Mouse (Mus musculus): ENCODE results near the gene Procr. TPM values are rescaled to one million over a fixed set of nuclear protein-coding genes. Genes with fewer than 3 reads are reported as not detected.

Gene Procr
- polyA plus RNA-seq, 1 experiment = 4.4 TPM

DNA sequence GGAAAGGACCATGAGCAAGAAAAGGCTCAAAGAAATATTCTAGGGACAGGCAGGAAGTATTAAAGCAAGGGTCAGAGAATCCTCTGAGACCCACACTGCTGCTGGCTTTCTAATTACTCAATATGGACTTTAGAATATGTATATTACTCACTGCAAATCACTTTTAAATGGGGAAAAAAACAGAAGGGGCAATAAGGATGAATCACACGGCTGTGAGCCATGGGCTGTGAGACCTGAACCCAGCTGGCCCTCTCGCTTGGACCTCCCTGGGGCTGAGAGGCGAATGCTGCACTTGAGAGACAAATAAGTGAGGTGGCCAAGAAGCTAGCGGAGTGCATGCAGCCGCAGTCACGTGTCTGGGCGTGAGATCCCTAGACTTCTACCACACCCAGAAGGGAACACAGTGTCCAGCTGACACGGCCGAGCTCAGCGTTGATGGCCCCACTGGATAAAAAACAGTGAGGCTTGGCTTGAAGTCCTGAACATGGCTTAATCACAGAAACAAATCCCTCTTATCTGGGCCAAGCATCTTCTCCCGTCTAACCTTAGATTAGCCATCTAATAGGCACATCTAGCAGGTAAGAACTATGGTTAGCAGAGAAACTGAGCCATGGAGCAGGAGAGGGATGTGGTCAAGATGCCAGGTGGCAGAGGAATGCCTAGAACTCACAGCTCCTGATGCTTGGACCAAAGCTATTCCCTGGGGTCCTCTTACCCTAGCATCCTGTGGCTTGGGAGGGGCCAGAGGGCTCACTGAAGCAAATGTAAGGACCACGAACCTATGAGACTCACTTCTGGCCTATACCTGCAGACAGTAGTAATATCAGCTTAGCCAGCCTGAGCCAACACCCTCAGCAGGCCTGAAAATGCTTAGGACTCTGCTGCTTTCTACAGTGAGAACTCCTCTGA lies 33.6 kb upstream of the Procr start:
- no peaks in the 10 kb centered on the region for H3K79me2 ChIP-seq (ENCODE audit: control insufficient read depth, insufficient read depth)
- H3K36me3 ChIP-seq (ENCODE audit: control insufficient read depth, insufficient read depth) = peaks cover 33% of the 10 kb centered on the region
- TF ChIP-seq MYOD1 (IDR thresholded peaks at IDR 0.05; ENCODE audit: control insufficient read depth, insufficient read length, low read depth) (no peak), USF1 (IDR thresholded peaks at IDR 0.05; ENCODE audit: low read depth) (no peak), CEBPB (IDR thresholded peaks at IDR 0.05; ENCODE audit: low read depth) (no peak), MAX (IDR thresholded peaks at IDR 0.05) (no peak), MYOG (IDR thresholded peaks at IDR 0.05; ENCODE audit: control insufficient read depth, extremely low read depth, insufficient read length) (no peak), CTCF (IDR thresholded peaks at IDR 0.05; ENCODE audit: control insufficient read depth, insufficient read depth, insufficient read length) (no peak), FOSL1 (IDR thresholded peaks at IDR 0.05; ENCODE audit: insufficient read depth, low read length, poor library complexity, severe bottlenecking) (no peak)
- H3ac ChIP-seq (ENCODE audit: control insufficient read depth, insufficient read length, low read depth) = no peak overlapping the region
- no peak overlapping the region for H3K4me3 ChIP-seq (ENCODE audit: insufficient read depth, poor library complexity, severe bottlenecking)
- no peaks in the 10 kb centered on the region for H3K79me3 ChIP-seq (ENCODE audit: low read depth)
- no peaks in the 10 kb centered on the region for H3K27me3 ChIP-seq (ENCODE audit: control insufficient read depth, insufficient read depth, insufficient read length)

GRCm38 (mm10) chr2:155720585-155720984 lies 30.3 kb upstream of the Procr start:
- Histone ChIP-seq H3ac (ENCODE audit: control insufficient read depth, insufficient read length, low read depth) (no peak overlapping the region), H3K4me3 (ENCODE audit: insufficient read depth, poor library complexity, severe bottlenecking) (no peak overlapping the region), H3K27me3 (ENCODE audit: control insufficient read depth, insufficient read depth, insufficient read length) (no peaks in the 10 kb centered on the region), H3K79me3 (ENCODE audit: low read depth) (no peaks in the 10 kb centered on the region), H3K36me3 (ENCODE audit: control insufficient read depth, insufficient read depth) (peaks cover 22% of the 10 kb centered on the region), H3K79me2 (ENCODE audit: control insufficient read depth, insufficient read depth) (no peaks in the 10 kb centered on the region)
- TF ChIP-seq CEBPB (IDR thresholded peaks at IDR 0.05; ENCODE audit: low read depth) (no peak), USF1 (IDR thresholded peaks at IDR 0.05; ENCODE audit: low read depth) (no peak), MYOD1 (IDR thresholded peaks at IDR 0.05; ENCODE audit: control insufficient read depth, insufficient read length, low read depth) (no peak), MAX (IDR thresholded peaks at IDR 0.05) (no peak), CTCF (IDR thresholded peaks at IDR 0.05; ENCODE audit: control insufficient read depth, insufficient read depth, insufficient read length) (no peak), MYOG (IDR thresholded peaks at IDR 0.05; ENCODE audit: control insufficient read depth, extremely low read depth, insufficient read length) (no peak), FOSL1 (IDR thresholded peaks at IDR 0.05; ENCODE audit: insufficient read depth, low read length, poor library complexity, severe bottlenecking) (no peak)

DNA sequence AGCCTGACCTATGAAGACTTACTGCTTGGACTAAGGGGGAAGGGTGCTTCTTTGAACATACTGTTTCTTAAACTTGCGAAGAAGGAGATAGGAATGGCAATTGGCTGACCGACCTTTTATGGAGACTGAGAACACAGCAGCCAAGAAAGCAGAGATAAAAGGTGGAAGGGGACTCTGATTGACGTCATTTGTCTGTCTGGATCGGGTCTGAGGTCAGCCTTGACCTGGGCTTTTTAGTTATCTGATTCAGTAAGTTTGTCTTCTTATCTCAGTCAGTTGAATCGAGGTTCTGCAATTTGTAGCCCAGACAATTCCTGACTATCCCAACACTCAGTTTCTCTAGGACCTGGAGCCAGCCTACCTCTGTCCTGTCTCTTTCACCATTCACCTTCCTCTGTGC lies 26.9 kb upstream of the Procr start:
- Histone ChIP-seq H3K27me3 (ENCODE audit: control insufficient read depth, insufficient read depth, insufficient read length) (no peaks in the 10 kb centered on the region), H3K4me3 (ENCODE audit: insufficient read depth, poor library complexity, severe bottlenecking) (no peak overlapping the region), H3K36me3 (ENCODE audit: control insufficient read depth, insufficient read depth) (peaks cover 12% of the 10 kb centered on the region), H3K79me2 (ENCODE audit: control insufficient read depth, insufficient read depth) (peaks cover 6% of the 10 kb centered on the region), H3K79me3 (ENCODE audit: low read depth) (no peaks in the 10 kb centered on the region), H3ac (ENCODE audit: control insufficient read depth, insufficient read length, low read depth) (no peak overlapping the region)
- no peak for TF ChIP-seq CEBPB (IDR thresholded peaks at IDR 0.05; ENCODE audit: low read depth)
- no peak for TF ChIP-seq FOSL1 (IDR thresholded peaks at IDR 0.05; ENCODE audit: insufficient read depth, low read length, poor library complexity, severe bottlenecking)
- TF ChIP-seq MAX (IDR thresholded peaks at IDR 0.05) = no peak
- TF ChIP-seq MYOD1 (IDR thresholded peaks at IDR 0.05; ENCODE audit: control insufficient read depth, insufficient read length, low read depth) = no peak
- no peak for TF ChIP-seq CTCF (IDR thresholded peaks at IDR 0.05; ENCODE audit: control insufficient read depth, insufficient read depth, insufficient read length)
- TF ChIP-seq USF1 (IDR thresholded peaks at IDR 0.05; ENCODE audit: low read depth) = no peak
- TF ChIP-seq MYOG (IDR thresholded peaks at IDR 0.05; ENCODE audit: control insufficient read depth, extremely low read depth, insufficient read length) = no peak

- Histone ChIP-seq H3K27me3 (ENCODE audit: control insufficient read depth, insufficient read depth, insufficient read length) (no peaks in the 10 kb centered on the region), H3K79me3 (ENCODE audit: low read depth) (no peaks in the 10 kb centered on the region), H3ac (ENCODE audit: control insufficient read depth, insufficient read length, low read depth) (no peak overlapping the region), H3K36me3 (ENCODE audit: control insufficient read depth, insufficient read depth) (peaks cover 8% of the 10 kb centered on the region), H3K4me3 (ENCODE audit: insufficient read depth, poor library complexity, severe bottlenecking) (no peak overlapping the region), H3K79me2 (ENCODE audit: control insufficient read depth, insufficient read depth) (peaks cover 6% of the 10 kb centered on the region)
- TF ChIP-seq USF1 (IDR thresholded peaks at IDR 0.05; ENCODE audit: low read depth) (no peak), MYOG (IDR thresholded peaks at IDR 0.05; ENCODE audit: control insufficient read depth, extremely low read depth, insufficient read length) (no peak), CTCF (IDR thresholded peaks at IDR 0.05; ENCODE audit: control insufficient read depth, insufficient read depth, insufficient read length) (no peak), MAX (IDR thresholded peaks at IDR 0.05) (no peak), CEBPB (IDR thresholded peaks at IDR 0.05; ENCODE audit: low read depth) (no peak), MYOD1 (IDR thresholded peaks at IDR 0.05; ENCODE audit: control insufficient read depth, insufficient read length, low read depth) (no peak), FOSL1 (IDR thresholded peaks at IDR 0.05; ENCODE audit: insufficient read depth, low read length, poor library complexity, severe bottlenecking) (no peak)
These were observed 26.4 kb upstream of the Procr start for GRCm38 (mm10) chr2:155724526-155724925.

GRCm38 (mm10) chr2:155726302-155726701 lies 24.6 kb upstream of the Procr start:
- H3K36me3 ChIP-seq (ENCODE audit: control insufficient read depth, insufficient read depth) = no peaks in the 10 kb centered on the region
- H3K27me3 ChIP-seq (ENCODE audit: control insufficient read depth, insufficient read depth, insufficient read length) = no peaks in the 10 kb centered on the region
- H3ac ChIP-seq (ENCODE audit: control insufficient read depth, insufficient read length, low read depth) = no peak overlapping the region
- H3K4me3 ChIP-seq (ENCODE audit: insufficient read depth, poor library complexity, severe bottlenecking) = no peak overlapping the region
- peaks cover 6% of the 10 kb centered on the region for H3K79me2 ChIP-seq (ENCODE audit: control insufficient read depth, insufficient read depth)
- H3K79me3 ChIP-seq (ENCODE audit: low read depth) = no peaks in the 10 kb centered on the region
- no peak for TF ChIP-seq MYOG (IDR thresholded peaks at IDR 0.05; ENCODE audit: control insufficient read depth, extremely low read depth, insufficient read length)
- no peak for TF ChIP-seq MAX (IDR thresholded peaks at IDR 0.05)
- no peak for TF ChIP-seq USF1 (IDR thresholded peaks at IDR 0.05; ENCODE audit: low read depth)
- no peak for TF ChIP-seq CTCF (IDR thresholded peaks at IDR 0.05; ENCODE audit: control insufficient read depth, insufficient read depth, insufficient read length)
- TF ChIP-seq CEBPB (IDR thresholded peaks at IDR 0.05; ENCODE audit: low read depth) = no peak
- no peak for TF ChIP-seq MYOD1 (IDR thresholded peaks at IDR 0.05; ENCODE audit: control insufficient read depth, insufficient read length, low read depth)
- TF ChIP-seq FOSL1 (IDR thresholded peaks at IDR 0.05; ENCODE audit: insufficient read depth, low read length, poor library complexity, severe bottlenecking) = no peak
